Mouse (Mus musculus): ENCODE results near the gene Cntnap1.

DNA sequence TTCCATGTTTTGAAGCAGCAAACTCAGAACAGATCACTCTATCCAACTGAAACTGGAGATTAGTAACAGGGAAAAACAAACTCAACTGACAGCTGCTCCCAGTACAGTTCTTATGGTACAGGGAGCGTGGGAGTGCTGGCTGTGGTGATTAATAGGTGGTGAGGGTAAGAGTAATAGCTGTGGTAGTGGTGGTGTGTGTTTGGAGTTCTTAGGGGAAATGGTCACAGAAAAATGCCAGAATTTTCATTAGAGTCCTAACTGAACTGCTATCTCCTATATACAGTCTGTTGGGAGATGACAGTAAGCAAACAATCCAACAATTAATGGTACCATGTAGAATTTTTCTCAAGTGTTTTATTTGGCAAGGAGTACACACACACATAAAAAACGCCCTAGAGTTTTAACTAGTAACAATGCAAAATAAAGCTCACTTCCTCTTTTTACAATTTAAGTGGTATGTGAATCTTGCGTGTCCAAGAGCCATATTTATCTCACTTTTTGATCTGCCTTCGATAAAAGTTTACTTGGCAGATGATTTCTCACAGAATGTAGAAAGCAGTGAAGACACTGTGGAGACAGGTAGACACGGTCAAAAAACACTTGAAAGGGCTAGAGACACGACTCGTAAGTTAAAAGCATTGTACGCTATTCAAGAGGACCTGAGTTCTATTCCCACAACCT is 51.1 kb downstream of the Cntnap1 start:
- no peak for TF ChIP-seq CTCF (IDR thresholded peaks at IDR 0.05; ENCODE audit: low read depth)
- TF ChIP-seq EP300 (IDR thresholded peaks at IDR 0.05; ENCODE audit: low read depth) = no peak

All from liver, embryonic 14.5 days (tissue).